Mouse (Mus musculus) retina, embryonic 14.5 days (tissue): Measurements from ENCODE around the gene Acat3.
A peak's percentile ranks its signal among the peaks of the same experiment; 100 is the strongest.
"Not testable (repeated sequence)": the region's sequence is repeated elsewhere in the genome, so short reads cannot be mapped to it uniquely, and the experiment has no call there.

Experiments used
- DNase-seq: peaks from one replicate; pipeline ENCODE4 v3.0.0-alpha.2; 2015; ENCODE audit warnings: low spot score

The Acat3 gene

GRCm38 (mm10) chr17:12940151-12940805 lies at the start of gene Acat3:
Acat3 (minus strand) TSS chr17:12940600.
- DNase-seq = peak; percentile 23

- not testable (repeated sequence) for DNase-seq
These were observed 47.7 kb upstream of the Acat3 start for GRCm38 (mm10) chr17:12988096-12988495.

GRCm38 (mm10) chr17:12983988-12984387 lies 43.6 kb upstream of the Acat3 start:
- DNase-seq = no peak

DNA sequence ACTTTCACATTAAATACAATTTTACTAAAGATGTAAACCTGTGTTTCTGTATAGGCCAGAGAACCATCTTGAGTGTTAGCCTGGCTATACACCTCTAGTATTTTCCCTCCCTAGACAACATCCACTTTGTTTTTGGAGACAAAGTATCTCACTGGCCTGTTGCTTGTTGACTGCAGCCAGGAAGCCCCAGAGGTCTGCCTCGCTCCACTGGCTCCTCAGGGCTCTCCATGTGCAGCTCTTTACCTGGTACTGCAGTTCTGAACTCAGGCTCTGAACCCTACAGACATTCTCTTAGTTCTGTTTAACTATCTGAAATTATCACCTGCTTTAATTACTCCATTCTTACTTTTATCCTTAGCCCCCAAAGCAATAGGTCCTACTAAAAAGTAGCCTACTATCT lies 38.1 kb upstream of the Acat3 start:
- no peak for DNase-seq

DNA sequence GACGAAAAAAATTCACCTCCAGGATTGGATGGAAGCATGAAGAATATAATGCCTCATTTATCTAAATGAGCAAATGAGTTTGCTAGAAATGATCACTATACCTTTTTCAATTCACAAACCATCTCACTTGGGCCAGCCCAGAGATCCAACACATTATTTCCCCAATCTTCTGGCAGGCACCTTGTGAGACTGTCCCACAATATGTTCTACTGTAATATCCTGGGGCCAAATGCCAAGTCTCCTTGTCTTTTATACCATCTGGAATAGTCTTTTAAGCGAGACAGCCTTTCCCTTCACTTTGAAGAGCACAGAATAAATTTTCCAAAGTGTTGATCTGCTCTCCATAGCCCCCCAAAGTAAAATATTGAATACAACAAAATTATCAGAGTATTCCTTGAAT lies 33.5 kb upstream of the Acat3 start:
- DNase-seq = no peak

GRCm38 (mm10) chr17:12967173-12967572 lies 26.8 kb upstream of the Acat3 start:
- no peak for DNase-seq

- no peak for DNase-seq
These were observed 23.1 kb upstream of the Acat3 start for GRCm38 (mm10) chr17:12963476-12963875.

DNA sequence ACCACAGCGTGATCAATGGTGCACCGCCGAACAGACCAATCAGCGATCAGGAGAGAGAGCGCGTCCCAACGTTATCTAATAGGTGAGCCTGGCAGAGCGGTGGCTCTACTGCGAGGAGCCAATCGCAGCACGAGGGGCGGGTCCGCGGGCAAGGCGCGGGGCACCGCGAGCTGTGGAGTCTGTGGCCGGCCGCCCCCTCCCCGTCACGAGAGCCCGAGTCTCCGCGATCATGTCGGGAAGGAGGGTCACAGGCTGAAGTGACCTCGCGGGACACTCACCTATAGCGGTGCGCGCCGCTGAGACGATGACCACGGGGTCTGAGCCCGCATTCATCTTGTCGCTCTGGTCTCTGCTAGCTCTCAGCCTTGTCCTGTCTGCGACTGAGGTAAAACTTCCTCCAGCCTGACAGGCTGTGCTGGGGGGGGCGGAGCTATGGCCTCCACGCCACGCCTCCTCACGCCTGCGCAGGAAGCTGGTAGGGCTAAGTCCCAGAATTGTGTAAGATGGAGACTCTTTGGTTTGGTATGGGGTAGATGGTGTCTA lies 20.0 kb upstream of the Acat3 start, which contains the start of gene Acat2:
Gene Acat2 (minus strand): TSS at position 417 of the 543 bp plus-strand sequence.
- peak; percentile 96 for DNase-seq

DNA sequence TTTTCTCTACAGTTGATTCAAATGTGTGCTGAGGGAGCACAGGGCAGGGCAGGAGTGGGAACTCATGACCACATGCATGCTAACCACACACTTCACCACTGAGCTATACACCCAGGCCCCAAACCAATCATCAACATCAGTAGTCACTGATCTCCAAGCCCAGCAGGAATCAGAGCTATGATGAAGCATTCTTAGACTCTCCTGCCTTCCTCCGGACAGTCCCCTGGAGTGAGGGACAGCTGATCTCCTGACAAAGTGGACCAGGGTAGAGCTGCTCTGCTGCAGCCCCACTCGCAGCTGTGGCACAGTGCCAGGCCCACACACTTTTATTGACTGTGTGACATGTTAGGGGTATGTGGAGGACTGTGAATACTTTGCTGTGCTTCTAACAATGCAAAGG lies 19.0 kb upstream of the Acat3 start:
- DNase-seq = not testable (repeated sequence)

- DNase-seq = no peak
These were observed 16.3 kb upstream of the Acat3 start for GRCm38 (mm10) chr17:12956664-12957063.

DNA sequence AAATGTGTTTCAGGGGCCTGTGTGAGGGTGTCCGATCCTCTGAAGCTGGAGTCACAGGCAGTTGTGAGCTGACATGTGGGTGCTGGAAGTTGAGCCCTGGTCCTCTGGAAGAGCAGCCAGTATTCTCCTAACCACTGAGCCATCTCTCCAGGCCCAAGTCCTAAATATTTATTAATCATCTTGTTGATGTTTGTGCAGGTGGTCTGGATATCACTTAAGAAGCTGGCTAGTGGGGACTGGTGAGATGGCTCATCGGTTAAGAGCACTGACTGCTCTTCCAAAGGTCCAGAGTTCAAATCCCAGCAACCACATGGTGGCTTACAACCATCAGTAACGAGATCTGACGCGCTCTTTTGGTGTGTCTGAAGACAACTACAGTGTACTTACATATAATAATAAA lies 9.3 kb upstream of the Acat3 start:
- no peak for DNase-seq

GRCm38 (mm10) chr17:12942459-12943162 lies 2.2 kb upstream of the Acat3 start:
- DNase-seq = no peak

GRCm38 (mm10) chr17:12941543-12942260 lies 1.3 kb upstream of the Acat3 start:
- no peak for DNase-seq

- DNase-seq = not testable (repeated sequence)
These were observed 837 bp downstream of the Acat3 start for GRCm38 (mm10) chr17:12939377-12940148.

GRCm38 (mm10) chr17:12938077-12938476 lies 2.3 kb downstream of the Acat3 start:
- no peak for DNase-seq

DNA sequence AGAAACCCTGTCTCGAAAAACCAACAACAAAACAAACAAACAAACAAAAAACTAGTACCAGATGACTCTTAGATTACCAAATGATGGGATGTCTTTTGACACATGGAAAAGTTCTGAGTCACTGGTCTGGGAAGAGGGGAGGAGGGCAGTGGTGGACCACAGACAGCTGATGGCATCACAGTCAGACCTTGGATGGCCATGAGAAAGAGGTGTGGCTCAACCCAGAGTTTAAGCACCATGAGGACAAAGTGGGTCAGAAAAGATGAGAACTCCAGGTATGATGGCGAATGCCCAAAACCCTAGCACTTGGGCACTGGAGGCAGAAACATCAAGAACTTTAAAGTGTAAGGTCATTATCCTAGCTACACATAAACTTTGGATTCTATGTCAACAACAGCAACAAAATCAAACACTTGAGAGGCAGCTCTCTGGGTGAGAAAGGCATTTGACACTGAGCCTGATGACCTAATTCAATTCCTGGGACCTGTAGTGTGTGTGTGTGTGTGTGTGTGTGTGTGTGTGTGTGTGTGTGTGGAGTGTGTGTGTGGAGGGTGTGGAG lies 2.9 kb downstream of the Acat3 start:
- no peak for DNase-seq

DNA sequence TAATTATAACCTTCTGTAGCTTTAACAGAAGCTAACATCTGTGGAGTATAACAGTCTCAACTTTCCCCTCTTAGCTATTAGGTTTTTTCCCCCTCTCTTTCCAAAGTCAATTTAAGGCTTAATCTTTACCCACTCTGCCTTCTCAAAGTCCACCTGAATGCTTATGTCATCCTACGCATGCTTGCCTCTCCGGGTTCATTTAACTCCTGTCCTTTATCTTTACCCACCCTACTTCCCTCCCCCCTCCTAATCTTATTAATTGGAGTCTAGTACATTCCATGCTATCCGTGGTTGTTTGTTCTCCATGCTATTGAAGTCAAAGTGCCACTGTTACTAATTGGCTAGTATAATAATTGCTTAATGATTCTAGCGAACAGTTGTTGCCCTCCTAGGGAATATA lies 4.7 kb downstream of the Acat3 start:
- DNase-seq = no peak

DNA sequence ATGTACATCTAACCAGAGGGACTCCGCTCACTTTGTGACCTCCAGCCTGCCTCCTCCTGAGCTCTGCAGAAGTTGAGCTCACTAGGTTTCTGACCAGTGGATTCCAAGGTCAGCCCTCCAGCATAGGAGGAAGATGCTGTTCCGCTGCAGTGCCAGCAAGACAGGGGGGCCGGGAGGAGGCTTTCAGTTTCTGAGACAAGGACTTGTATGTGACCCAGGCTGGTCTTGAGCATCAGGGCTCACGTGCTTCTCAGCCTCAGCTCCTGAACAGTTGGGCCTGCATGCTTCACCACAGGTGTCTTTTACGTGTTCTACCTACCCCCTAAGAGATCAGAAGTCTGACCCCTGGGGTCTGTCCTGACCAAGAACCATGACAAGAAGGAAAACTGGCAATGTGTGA lies 8.8 kb downstream of the Acat3 start:
- DNase-seq = not testable (repeated sequence)

DNA sequence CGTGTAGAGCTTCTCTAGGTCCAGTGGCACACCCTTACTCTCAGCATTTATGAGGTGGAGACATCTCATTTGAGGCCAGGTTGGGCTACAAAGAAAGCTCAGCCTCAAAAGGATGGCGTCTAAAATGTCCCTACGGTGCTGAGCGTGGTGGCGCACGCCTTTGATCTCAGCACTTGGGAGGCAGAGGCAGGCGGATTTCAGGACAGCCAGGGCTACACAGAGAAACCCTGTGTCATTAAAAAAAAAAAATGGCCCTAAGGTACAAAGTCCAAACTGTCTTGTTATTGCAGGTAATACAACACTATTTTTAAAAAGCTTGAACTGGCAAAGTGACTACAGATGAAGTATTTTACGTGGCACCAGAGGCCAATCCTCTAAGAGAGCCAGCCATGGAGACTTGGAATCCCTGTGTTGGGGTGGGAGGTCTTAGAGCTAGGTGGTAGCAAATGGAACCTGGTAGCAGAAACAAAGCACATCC lies 14.7 kb downstream of the Acat3 start:
- no peak for DNase-seq

DNA sequence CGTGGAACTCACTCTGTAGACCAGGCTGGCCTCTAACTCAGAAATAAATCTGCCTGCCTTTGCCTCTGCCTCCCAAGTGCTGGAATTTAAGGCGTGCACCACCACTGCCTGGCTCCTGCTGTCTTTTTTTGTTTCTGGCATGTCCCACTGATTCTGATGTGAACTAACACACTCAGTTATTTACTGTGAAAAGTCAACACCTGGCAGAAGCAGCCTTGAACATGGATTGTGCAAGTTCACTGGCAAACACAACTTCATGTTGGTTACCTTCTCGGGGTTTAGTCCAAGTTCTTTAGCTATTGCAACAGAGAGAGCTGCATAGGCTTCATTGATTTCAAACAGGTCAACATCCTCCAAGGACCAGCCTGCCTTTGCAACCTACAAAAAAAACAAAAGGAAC lies 15.4 kb downstream of the Acat3 start:
- DNase-seq = no peak

DNA sequence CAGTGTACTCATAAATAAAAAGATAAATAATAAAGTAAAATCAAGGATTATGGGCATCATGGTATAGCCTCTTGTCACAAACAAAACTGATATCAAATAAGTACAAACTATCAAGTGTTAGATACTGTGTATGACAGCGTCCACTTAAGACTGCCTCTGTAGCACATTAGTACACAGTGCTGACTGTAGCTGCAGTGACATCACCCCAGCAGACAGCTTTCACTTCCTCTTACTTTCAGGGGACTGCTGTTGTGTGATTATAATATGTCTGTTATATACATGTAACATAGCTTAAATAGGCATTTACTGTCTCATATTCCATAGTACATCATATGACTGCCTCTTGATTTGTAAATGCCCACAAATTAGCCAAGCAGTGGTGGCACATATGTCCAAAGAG lies 19.3 kb downstream of the Acat3 start:
- DNase-seq = no peak
